Mouse (Mus musculus): Measurements from ENCODE around the gene Mrpl12. TPM values are rescaled to one million over a fixed set of nuclear protein-coding genes. Genes with fewer than 3 reads are reported as not detected.

The Mrpl12 gene
- total RNA-seq, 2 experiments from 2014 or later, result 105 to 107 TPM

DNA sequence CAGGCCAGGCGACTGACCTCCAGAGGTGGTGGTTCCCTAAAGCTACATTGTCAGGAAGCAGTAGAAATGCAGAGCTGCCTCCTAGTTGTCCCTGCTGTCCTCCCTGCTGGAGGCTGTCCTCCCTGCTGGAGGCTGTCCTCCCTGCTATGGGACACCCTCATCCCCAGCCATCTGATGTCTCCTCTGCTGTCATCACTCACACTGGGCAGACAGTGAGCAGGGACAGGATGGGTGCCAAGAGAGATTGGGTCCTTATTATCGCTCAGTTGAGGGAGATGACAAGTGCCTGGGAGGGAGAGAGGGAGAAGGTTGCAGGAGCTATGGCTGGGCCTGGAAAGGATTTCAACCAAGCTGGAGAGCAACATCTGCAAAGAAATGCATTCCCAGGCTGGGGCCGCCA lies 50.7 kb downstream of the Mrpl12 start:
- DNase-seq (ENCODE audit: low spot score in 2 of 2), result no peak

DNA sequence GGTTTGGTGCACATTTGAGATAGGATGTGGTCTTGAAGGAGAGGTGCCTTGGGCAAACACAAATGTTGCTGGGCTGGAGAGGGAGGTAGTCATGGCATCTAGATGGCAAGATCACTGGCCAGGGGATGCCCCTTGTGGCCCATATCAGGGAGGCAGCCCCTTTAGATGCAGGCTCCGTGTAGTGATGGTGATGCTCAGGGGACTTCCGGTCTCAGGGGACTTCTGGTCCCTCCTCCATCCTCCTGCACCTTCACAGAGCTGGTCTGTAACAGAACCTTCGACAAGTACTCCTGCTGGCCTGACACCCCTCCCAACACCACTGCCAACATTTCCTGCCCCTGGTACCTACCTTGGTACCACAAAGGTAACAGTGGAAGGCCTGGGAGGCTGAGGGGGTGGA lies 51.4 kb downstream of the Mrpl12 start:
- DNase-seq (ENCODE audit: low spot score in 2 of 2), result no peak

GRCm38 (mm10) chr11:120538485-120538884 lies 54.1 kb downstream of the Mrpl12 start:
- no peak for DNase-seq (ENCODE audit: low spot score in 2 of 2)

Other genes with a start within 250 kb of the Mrpl12 start
- 1,000 to 10,000 TPM in 1 of 2 experiments, 100 to 1,000 TPM in 1; 949 to 1,134 TPM for gene Actg1, start 136.1 kb upstream of the Mrpl12 start, total RNA-seq (2021)
- under 1 TPM; 0.39 to 0.51 TPM for gene Fscn2, start 123.1 kb upstream of the Mrpl12 start, total RNA-seq (2021)
- gene Faap100, start 105.8 kb upstream of the Mrpl12 start, total RNA-seq (2021), result 10 to 100 TPM; 34.5 to 35.6 TPM
- 10 to 100 TPM; 76.3 to 77.5 TPM for gene Nploc4, start 46.9 kb upstream of the Mrpl12 start, total RNA-seq (2021)
- gene Tspan10, start 42.0 kb upstream of the Mrpl12 start, total RNA-seq (2021), result 10 to 100 TPM in 1 of 2 experiments, 1 to 10 TPM in 1; 7.1 to 10.2 TPM
- gene Pde6g, start 31.1 kb upstream of the Mrpl12 start, total RNA-seq (2021), result under 1 TPM in 1 of 2 experiments, not detected in 1; 0.25 TPM
- 10 to 100 TPM; 34.6 to 43.3 TPM for gene Oxld1, start 26.5 kb upstream of the Mrpl12 start, total RNA-seq (2021)
- 10 to 100 TPM; 19.0 to 21.4 TPM for gene Ccdc137, start 26.5 kb upstream of the Mrpl12 start, total RNA-seq (2021)
- 10 to 100 TPM; 24.4 to 26.8 TPM for gene Arl16, start 17.0 kb upstream of the Mrpl12 start, total RNA-seq (2021)
- 100 to 1,000 TPM; 102 to 103 TPM for gene Slc25a10, start 7.2 kb downstream of the Mrpl12 start, total RNA-seq (2021)
- gene Gcgr, start 46.1 kb downstream of the Mrpl12 start, total RNA-seq (2021), result 1 to 10 TPM; 2.5 to 9.8 TPM
- gene Mcrip1, start 65.1 kb downstream of the Mrpl12 start, total RNA-seq (2021), result 10 to 100 TPM; 80.6 to 84.2 TPM
- 1 to 10 TPM; 1.3 to 5.6 TPM for gene Ppp1r27, start 66.5 kb downstream of the Mrpl12 start, total RNA-seq (2021)
- 100 to 1,000 TPM; 531 to 539 TPM for gene P4hb, start 88.6 kb downstream of the Mrpl12 start, total RNA-seq (2021)
- gene Arhgdia, start 97.0 kb downstream of the Mrpl12 start, total RNA-seq (2021), result 100 to 1,000 TPM; 321 to 354 TPM
- 100 to 1,000 TPM; 136 to 169 TPM for gene Alyref, start 113.8 kb downstream of the Mrpl12 start, total RNA-seq (2021)
- 10 to 100 TPM; 87.4 to 90.7 TPM for gene Anapc11, start 113.8 kb downstream of the Mrpl12 start, total RNA-seq (2021)
- 1 to 10 TPM; 2.4 to 5.4 TPM for gene Npb, start 123.9 kb downstream of the Mrpl12 start, total RNA-seq (2021)
- gene Pcyt2, start 133.3 kb downstream of the Mrpl12 start, total RNA-seq (2021), result 100 to 1,000 TPM; 135 to 144 TPM
- gene Sirt7, start 140.6 kb downstream of the Mrpl12 start, total RNA-seq (2021), result 10 to 100 TPM; 49.0 to 58.1 TPM
- gene Mafg, start 149.0 kb downstream of the Mrpl12 start, total RNA-seq (2021), result 10 to 100 TPM; 51.4 to 56.0 TPM
- gene Pycr1, start 159.2 kb downstream of the Mrpl12 start, total RNA-seq (2021), result 1 to 10 TPM; 5.4 to 8.6 TPM
- gene Myadml2, start 163.5 kb downstream of the Mrpl12 start, total RNA-seq (2021), result 1 to 10 TPM; 1.4 to 3.8 TPM
- gene Notum, start 176.6 kb downstream of the Mrpl12 start, total RNA-seq (2021), result 10 to 100 TPM in 1 of 2 experiments, 1 to 10 TPM in 1; 8.6 to 14.8 TPM
- 100 to 1,000 TPM; 108 to 110 TPM for gene Aspscr1, start 188.4 kb downstream of the Mrpl12 start, total RNA-seq (2021)
- 10 to 100 TPM; 49.5 to 52.5 TPM for gene Cenpx, start 229.1 kb downstream of the Mrpl12 start, total RNA-seq (2021)
- gene Lrrc45, start 229.3 kb downstream of the Mrpl12 start, total RNA-seq (2021), result 10 to 100 TPM; 44.2 to 44.8 TPM
- 10 to 100 TPM; 12.7 to 17.4 TPM for gene Rac3, start 236.9 kb downstream of the Mrpl12 start, total RNA-seq (2021)
- 10 to 100 TPM; 40.9 to 43.3 TPM for gene Dcxr, start 242.7 kb downstream of the Mrpl12 start, total RNA-seq (2021)
- 1 to 10 TPM; 7.4 to 7.8 TPM for gene Cbr2, start 247.5 kb downstream of the Mrpl12 start, total RNA-seq (2021)